In the genomic region with DNA sequence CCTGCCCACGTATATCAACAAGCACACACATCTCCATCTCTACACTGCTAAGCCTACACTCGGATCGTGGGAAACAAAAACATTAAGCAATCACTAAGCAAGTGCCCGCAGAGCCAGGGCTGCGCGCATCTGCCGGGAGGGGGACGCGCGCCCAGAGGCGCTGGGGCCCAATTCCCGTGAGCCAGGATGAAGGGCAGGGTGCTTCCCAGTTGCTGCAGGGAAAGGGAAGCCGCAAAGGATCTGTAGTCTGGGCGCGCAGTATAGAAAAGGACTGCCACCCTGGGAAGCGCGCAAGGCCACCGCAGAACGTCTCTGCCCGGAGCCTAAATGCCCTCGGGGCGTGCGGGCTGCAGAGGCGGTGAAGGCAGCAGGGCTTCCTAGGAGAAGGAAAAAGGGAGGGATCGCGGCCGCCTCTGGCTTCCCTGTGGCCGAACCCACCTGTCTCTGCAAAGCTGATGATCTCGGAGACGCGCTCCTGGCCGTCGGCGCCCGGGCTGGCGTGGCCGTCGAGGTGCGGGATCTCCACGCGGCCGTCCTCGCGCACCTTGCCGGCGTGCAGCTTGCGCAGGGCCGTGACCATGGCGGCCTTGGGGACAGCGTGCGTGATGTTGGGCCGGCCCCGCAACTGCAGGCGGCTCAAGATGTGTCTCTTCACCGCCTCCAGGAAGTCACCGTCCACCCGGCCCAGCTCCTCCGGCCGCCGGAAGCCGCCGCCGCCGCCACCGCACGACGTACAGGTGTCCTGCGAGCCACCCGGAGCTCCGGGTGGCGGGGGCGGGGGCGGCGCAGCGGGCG, we compare ENCODE assay signal across 9 mouse cellular contexts. TPM values are rescaled to one million over a fixed set of nuclear protein-coding genes. Genes with fewer than 3 reads are reported as not detected.
DNase-seq lines count a peak whose midpoint lies in the region; ATAC-seq lines count a peak whose summit lies in the region.
"Had no signal": no experiment of that assay in that cellular context is flagged by ENCODE, and none has a peak within 500 bp of the region (broad histone marks: within the 10 kb centered on the region; RNA-seq: fewer than 3 reads in every experiment).

No protein-coding gene starts in this region.

- peak overlapping the region; percentile 60 for H3K4me3 ChIP-seq in lung, embryonic 15.5 days
- peak overlapping the region; percentile 67 for H3K4me3 ChIP-seq in hindbrain, embryonic 12.5 days
- H3K4me3 ChIP-seq in midbrain, embryonic 14.5 days (replicated peaks; ENCODE audit: low read depth, low read length) = peak overlapping the region; percentile 61

- no peak overlapping the region; the same call in 1 of the 2 replicates for H3K9ac ChIP-seq in lung, embryonic 15.5 days
- H3K9ac ChIP-seq in hindbrain, embryonic 12.5 days = peak overlapping the region; percentile 75
- peak overlapping the region; percentile 57; the same call in 1 of the 2 replicates for H3K9ac ChIP-seq in midbrain, embryonic 14.5 days (replicated peaks; ENCODE audit: low read length)

- peaks cover 96% of the 10 kb centered on the region for H3K27me3 ChIP-seq in lung, embryonic 15.5 days
- H3K27me3 ChIP-seq in hindbrain, embryonic 12.5 days = peaks cover 90% of the 10 kb centered on the region
- H3K27me3 ChIP-seq in midbrain, embryonic 14.5 days (ENCODE audit: control insufficient read depth, insufficient read depth, low read length) = peaks cover 59% of the 10 kb centered on the region
- H3K27me3 ChIP-seq: CH12.LX had no signal

- peak; percentile 6 to 12 for DNase-seq in cerebellum, postnatal 36 days
- no peak for DNase-seq in cerebellum, adult 9-10 months
- no peak for DNase-seq in lung, postnatal 14 days
- DNase-seq in midbrain, embryonic 14.5 days = peak; percentile 58
- DNase-seq in yolk sac, embryonic 10.5 days (ENCODE audit: low spot score) = no peak
- DNase-seq in urinary bladder, postnatal 25 days (ENCODE audit: low spot score) = no peak

- H3K36me3 ChIP-seq in lung, embryonic 15.5 days = no peaks in the 10 kb centered on the region
- H3K36me3 ChIP-seq in hindbrain, embryonic 12.5 days = no peaks in the 10 kb centered on the region
- H3K36me3 ChIP-seq in midbrain, embryonic 14.5 days (ENCODE audit: control insufficient read depth, insufficient read depth, low read length) = no peaks in the 10 kb centered on the region

- no peak overlapping the region for H3K27ac ChIP-seq in lung, embryonic 15.5 days
- no peak overlapping the region; the same call in 1 of the 2 replicates for H3K27ac ChIP-seq in hindbrain, embryonic 12.5 days
- H3K27ac ChIP-seq in midbrain, embryonic 14.5 days (replicated peaks; ENCODE audit: low read depth, low read length) = peak overlapping the region; percentile 41; the same call in 1 of the 2 replicates

- H3K9me3 ChIP-seq in lung, embryonic 15.5 days = no peaks in the 10 kb centered on the region
- no peaks in the 10 kb centered on the region for H3K9me3 ChIP-seq in hindbrain, embryonic 12.5 days (replicated peaks)
- H3K9me3 ChIP-seq in midbrain, embryonic 14.5 days (ENCODE audit: control insufficient read depth, low read length) = no peaks in the 10 kb centered on the region

- no peak for ATAC-seq in lung, embryonic 15.5 days (ENCODE audit: borderline replicate concordance, extremely low read depth, low FRiP score, low TSS enrichment)
- ATAC-seq in hindbrain, embryonic 12.5 days (ENCODE audit: low FRiP score) = 0 out of 2 replicates have a peak, but pooled peaks have one; percentile 10
- ATAC-seq in midbrain, embryonic 14.5 days (ENCODE audit: low FRiP score, low TSS enrichment) = peak; percentile 2; the same call in 1 of the 2 replicates

- peak overlapping the region; percentile 100 for H3K4me2 ChIP-seq in lung, embryonic 15.5 days
- H3K4me2 ChIP-seq in hindbrain, embryonic 12.5 days (replicated peaks) = peak overlapping the region; percentile 99
- peak overlapping the region; percentile 97 for H3K4me2 ChIP-seq in midbrain, embryonic 14.5 days (ENCODE audit: low read length)

- H3K4me1 ChIP-seq in lung, embryonic 15.5 days = peaks cover 21% of the 10 kb centered on the region
- H3K4me1 ChIP-seq in hindbrain, embryonic 12.5 days = peaks cover 45% of the 10 kb centered on the region
- peaks cover 13% of the 10 kb centered on the region for H3K4me1 ChIP-seq in midbrain, embryonic 14.5 days (ENCODE audit: control insufficient read depth, insufficient read depth, low read length)

- 3% methylated on average over 73 of the region's 76 CpGs for WGBS in lung, embryonic 15.5 days
- WGBS in hindbrain, embryonic 12.5 days = 2% methylated on average over 54 of the region's 76 CpGs
- under 1% methylated on average over 75 of the region's 76 CpGs for WGBS in midbrain, embryonic 14.5 days

RNA-seq across cellular contexts. Expression of a gene that starts 1.7 kb away (rescaled TPM):
- polyA plus RNA-seq in lung, embryonic 15.5 days (2015; fragmentation: Nextera tagmentation; extraction: Ambion mirVana) = 0.30 and 0.34 TPM in 2 replicates
- 2.1 TPM in 2 replicates for polyA plus RNA-seq in hindbrain, embryonic 12.5 days (2016; fragmentation: Nextera tagmentation; extraction: Ambion mirVana)
- 1.9 and 2.1 TPM in 2 replicates for polyA plus RNA-seq in midbrain, embryonic 14.5 days (2014; fragmentation: Nextera tagmentation; extraction: Ambion mirVana)

Comparison
In these comparisons a context has a peak if more than half of its experiments do, and no peak if none do; other contexts are left out.
1. DNase-seq: peak in cerebellum, postnatal 36 days (2 of 2) and midbrain, embryonic 14.5 days (single experiment); none in cerebellum, adult 9-10 months (single experiment), lung, postnatal 14 days (single experiment), yolk sac, embryonic 10.5 days (single experiment) and urinary bladder, postnatal 25 days (single experiment).
2. Peak in every context shown above with its lines, with median percentiles within 50 percentile points of each other: H3K4me2 ChIP-seq and H3K4me3 ChIP-seq.